Mouse (Mus musculus) spleen, postnatal 10 days (tissue): ENCODE data around the gene Crls1.
A peak's percentile ranks its signal among the peaks of the same experiment; 100 is the strongest.

Experiments
- DNase-seq, 2 experiments: peaks; one replicate each; pipeline ENCODE4 v3.0.0; 2021 to 2022; ENCODE audit warnings: low spot score in 2 of 2

Crls1 gene

DNA sequence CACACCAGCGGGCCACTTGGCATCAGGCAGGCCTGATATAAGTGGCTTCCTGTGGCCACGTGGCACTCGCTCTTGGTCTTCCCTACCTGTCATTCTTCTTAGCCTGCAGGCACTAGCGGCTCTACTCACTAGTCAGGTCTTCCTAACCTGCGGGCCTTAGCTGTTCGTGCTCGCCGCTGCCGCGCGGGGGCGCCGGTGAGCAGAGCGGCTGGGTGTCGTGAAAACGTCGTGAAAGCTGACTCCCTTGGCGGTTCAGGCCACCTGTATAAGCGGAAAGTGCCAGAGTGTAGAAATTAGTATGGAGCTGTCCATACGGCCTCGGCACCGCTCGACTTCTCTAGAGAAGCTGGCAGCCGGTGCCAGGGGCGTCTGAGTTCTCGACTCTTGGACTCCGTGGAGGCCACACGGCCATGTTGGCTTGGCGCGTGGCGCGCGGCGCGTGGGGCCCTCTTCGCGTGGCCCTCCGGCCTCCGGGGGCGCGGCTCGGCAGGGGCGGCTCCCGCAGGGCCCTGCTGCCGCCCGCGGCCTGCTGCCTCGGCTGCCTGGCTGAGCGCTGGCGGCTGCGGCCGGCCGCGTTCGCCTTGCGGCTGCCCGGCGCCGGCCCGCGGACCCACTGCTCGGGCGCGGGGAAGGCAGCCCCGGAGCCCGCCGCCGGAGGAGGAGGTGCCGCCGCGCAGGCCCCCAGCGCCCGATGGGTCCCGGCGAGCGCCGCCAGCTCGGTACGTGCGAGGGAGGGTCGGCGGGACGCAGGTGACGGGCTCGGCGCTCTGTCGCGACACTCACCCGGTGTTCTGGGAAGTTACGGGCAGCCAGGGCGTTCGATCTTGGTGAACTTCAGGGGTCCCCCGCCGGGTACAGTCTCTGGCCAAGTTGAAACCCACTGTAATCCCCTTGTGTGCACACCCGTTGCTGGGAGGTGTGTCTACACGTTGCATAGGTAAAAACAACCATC, at the start of gene Crls1:
Crls1 (plus strand) TSS at position 260 of the 952 bp plus-strand sequence.
- DNase-seq = peak; percentile 95 to 99

DNA sequence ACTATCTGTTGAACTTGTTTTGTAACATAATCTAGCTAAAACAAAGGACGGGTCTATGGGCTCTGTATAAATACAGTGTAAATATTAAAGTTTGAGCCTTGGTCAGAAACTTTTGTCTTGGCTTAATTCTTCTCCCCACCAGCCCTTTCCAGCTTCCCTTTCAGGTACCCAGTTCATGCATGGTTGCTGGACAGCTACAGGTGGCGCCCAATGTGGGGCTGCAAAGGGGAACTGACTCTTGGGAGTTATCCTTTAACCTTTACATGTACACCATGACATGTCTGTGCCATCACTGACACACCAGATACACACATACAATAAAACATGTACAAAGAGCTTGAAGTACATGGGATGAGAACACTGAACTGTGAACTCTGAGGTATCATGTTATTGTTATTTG, 43.5 kb upstream of the Crls1 start:
- no peak for DNase-seq

DNA sequence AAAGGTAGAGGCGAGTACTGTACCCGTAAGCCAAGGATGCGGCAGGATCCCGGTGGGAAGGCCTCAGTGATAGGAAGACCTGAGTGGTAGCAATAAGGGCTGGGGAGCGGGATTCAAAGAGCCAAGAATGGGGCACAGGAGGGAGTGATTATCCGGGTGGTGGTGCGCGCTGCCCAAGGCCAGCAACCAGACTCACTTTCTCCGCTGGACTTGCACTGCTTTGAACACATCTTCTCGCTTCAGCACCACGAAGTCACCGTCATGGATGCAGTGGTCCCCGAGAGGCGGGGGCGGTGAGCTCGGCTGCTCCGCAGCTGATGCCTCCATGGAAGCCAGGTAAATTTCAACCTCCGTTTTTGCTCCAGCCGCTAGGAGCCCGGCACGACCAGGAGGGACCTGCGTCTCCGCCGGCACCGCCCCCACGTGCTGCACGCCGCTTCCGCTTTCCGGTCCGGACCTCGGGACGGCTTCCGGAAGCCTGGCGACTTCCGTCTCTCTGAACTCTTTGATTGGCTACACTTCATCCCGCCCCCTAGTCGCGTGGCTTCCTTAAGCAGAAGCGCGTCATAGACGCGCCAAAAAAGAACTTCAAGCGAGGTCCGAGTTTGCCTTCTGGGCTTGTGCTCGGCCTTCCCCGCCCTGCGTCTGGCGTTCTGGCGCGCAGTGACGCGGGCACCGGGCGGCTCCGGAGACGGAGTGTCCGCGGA, 30.7 kb upstream of the Crls1 start, which contains the start of the genes Trmt6 and Mcm8:
Trmt6 (minus strand) TSS at position 448 of the 707 bp plus-strand sequence.
Mcm8 (plus strand) TSS at position 534 of the 707 bp plus-strand sequence.
- DNase-seq = peak; percentile 71 to 94

DNA sequence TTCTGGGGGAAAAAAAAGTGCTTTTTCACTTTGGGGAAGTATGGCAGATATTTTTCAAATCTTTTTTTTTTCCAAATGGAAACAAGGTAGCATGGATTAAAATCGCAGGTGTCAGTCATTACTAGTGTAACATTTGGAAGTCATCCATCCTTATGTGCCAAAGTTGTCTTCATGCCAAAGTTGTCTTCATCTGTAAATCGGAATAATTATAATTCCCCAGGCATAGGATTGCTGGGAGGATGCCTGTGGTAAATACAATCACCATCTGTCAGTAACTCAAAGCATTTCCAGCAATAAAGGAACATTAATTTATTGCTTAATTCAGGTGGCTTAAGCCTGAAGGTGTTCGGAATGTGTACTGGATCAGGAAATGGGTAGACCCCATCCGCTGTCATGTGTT, 5.4 kb upstream of the Crls1 start:
- DNase-seq = no peak

DNA sequence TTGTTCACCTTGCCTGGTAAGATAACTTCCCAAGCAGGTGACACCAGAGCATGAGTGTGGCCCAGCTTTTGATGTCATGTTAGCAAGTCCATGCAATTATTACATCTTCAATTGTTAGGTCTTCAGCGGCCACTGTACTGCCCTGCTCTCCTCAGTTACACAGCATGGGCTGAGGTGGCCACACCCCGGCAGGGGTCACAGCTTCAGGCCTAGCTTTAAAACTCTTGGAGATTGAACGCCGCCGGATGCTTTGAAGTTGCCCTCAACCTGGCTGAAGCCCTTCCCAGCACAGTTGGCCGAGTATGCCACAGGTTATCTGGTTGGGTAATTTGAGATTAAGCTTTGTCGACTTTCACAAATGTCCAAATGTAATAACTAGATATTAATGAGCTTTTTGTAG, 1.1 kb downstream of the Crls1 start:
- DNase-seq = peak in 1 of 2 experiments; percentile 17

DNA sequence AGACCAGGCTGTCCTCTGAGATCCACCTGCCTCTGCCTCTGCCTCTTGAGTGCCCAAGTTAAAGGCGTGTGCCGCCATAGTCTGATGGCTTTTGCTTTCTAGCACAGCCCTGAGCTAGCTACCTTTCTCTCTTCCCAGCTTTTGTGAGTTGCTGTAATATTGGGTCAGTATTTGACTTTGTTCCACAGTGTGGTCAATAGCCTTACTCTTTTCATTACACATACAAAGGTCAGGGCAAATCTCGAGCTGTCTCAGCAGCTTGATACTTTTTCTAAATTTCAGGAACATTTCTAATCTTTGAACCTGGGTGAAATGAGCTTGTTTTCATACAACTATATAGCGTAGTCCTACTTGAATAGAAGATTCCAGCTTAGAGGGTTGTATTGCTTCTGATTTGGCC, 1.9 kb downstream of the Crls1 start:
- DNase-seq = no peak

DNA sequence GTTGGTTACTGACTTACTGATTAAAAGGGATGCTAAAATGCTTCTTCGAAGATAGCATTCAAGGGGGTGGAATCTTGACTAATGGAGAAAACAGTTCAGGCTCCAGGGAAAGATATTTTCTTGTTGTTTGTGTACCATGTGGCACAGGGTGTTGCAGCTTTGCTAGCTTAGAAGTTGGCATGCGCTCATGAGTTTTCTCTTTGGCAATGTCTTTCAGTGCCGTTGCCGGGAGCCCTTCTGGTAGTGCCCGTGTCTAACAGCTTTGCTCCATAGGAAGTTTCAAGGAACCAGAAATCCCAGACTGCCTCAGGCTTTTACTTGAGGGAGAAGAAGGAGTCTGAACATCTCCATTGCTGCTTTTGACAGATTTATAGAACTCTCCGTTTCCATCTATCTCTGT, 2.7 kb downstream of the Crls1 start:
- no peak for DNase-seq

DNA sequence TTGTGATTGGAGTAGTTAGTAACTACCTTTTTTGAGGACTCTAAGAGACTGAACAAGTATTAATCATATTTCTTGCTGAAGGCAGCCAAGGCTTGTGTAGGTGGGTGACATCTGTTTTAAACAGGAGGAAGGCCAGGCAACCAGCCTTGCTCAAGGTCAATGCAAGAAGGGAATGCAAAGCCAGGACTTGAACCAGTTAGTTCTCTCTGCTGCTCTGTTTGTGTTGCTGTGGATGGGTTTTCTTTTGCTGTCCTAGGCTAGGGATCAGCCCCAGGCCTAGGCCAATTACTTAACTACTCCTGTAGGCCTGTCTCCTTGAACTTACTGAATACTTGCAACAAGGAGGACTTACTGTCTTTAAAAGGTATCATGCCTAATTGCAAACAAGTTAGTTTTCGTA, 6.6 kb downstream of the Crls1 start:
- no peak for DNase-seq

DNA sequence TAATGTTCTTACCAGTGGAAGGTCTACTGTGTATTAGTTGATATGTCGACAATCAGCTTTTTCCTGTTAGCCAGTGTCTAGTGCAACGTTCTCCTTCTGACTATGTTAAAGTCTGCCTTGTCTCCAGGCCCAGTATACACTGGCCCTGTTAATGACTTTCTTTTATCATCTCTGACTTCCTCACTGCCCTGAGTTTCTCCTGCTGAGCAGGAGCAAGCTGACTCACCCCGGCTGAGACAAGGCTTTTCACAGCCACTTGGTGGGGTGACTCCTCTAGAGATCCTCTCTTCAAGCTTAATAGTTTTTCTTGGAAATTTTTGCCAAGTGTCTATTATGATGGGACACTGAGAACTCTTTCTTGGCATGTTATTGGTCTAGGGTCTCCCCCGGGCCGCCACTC, 9.9 kb downstream of the Crls1 start:
- no peak for DNase-seq

DNA sequence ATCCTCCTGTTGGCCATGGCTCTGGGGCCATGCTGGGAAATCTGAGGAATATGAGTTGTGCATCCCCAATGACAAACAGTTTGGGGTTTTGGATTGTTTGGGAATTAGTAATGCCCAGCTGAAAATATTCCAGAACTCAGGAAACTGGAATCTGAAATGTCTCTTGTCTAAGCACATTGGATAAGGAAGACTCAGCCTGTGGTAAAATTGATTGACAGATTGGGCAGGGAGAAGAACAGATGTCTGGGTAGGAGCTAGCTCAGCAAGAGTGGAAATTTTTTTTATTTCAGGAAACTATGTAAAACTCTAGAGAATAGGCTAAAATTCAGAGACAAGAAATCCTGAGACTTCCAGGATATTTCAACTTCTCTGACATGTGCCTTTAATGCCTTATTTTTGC, 14.0 kb downstream of the Crls1 start:
- no peak for DNase-seq

DNA sequence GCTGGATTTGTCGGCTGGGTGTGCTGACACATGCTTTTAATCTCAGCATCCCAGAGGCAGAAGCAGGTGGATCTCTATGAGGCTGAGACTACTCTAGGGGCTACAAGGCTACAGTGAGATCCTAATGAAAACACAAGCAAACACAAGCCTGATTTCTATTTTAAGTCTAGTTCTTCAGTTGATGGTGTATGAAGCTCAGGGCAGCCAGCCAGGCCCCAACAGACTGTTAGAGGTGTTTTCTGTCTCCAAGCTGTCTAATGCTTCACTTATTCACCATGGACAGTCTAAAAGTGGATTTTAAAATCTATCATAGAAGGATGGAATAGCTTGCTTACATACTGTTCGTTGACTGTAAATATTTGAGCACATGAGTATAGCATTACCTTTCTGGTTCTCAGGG, 15.0 kb downstream of the Crls1 start:
- no peak for DNase-seq

DNA sequence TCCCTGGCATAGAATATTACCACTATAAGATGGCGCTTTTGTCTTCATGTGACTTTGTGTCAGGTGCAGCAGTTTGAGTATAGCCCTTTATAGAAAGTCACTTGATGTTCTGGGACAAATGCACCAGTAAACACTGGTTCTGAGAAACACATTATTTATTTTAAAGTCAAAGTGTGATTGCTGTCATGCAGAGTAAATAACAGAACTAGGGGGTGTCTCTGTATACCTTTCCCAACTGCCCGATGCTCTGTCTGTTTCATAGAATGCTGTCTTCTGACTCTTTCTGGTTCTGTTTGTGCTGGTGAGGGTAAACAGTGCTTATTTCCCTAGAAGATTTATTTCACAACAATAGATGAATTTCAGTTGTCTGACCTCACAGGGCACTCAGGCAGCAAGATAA, 16.9 kb downstream of the Crls1 start:
- no peak for DNase-seq

DNA sequence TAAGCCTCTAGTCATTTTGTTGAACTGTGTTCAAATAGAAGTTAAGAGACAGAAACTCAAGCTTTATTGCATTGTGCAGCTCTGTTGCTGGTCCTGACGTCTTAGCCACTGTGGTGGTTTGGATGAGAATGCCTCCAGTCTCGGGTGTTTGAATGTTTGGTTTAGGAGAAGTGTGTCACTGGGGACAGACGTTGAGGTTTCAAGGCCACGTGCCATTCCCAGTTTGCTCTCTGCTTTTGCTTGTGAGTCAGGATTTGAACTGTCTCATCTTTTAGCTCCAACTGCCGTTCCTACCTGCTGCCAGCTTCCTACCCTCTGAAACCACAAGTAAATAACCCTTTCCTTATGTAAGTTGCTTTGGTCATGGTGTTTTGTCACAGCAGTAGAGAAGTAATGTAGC, 21.1 kb downstream of the Crls1 start:
- DNase-seq = no peak

DNA sequence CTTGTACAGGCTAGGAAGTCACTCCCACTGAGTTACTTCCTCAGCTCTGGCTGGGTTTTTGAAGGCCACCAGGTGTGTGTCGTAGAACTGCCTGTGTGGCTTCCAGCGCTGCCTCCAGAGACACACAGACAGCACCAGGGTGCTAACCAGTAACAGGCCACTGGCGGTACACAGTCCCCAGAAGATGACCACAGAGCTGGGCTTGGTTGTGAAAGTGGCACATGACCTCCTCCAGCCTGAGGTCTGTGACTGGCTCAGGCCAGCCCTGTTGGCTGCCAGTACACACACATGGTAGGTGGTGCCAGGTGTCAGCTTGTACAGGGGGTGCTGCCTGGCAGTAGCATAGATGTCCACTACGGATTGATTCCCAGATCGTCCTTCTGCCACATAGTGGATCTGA, 23.2 kb downstream of the Crls1 start:
- no peak for DNase-seq

DNA sequence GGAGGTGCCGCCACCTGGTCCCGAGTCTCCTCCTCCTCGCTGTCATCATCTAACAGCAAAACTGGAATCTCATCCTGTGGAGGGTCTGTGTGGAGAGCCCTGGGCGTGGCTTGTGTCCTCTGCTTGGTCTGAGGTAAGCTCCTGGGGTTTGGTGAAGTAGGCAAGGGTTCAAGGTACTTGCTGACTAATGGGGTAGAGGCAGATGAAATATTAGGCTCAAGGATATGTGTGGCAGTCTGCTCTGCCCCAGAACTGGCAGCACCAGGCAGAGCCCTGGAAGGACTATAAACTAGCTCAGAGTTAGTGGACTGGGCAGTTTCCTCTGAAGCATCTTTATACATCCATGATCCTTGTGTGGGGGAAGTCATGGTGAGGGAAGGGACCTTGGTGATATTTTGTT, 23.8 kb downstream of the Crls1 start:
- DNase-seq = no peak

DNA sequence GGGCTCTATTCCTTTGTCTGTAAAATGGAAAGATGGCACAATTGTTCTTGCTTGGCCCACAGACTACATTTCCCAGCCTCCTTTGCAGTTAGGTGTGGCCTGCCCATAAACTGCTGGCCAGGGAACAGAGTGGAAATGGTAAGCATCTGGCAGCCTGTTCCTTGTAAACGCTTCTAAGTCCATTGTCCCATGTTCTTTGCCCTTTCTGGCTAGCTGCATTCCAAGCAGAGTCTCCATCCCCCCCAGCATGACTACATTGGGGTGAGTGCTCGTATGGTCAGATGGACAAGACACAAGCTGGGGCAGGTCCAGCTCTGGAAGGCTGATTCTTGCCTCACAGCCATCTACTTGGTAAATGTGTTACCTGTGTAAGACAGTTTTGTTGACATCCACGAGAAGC, 25.2 kb downstream of the Crls1 start:
- DNase-seq = no peak

DNA sequence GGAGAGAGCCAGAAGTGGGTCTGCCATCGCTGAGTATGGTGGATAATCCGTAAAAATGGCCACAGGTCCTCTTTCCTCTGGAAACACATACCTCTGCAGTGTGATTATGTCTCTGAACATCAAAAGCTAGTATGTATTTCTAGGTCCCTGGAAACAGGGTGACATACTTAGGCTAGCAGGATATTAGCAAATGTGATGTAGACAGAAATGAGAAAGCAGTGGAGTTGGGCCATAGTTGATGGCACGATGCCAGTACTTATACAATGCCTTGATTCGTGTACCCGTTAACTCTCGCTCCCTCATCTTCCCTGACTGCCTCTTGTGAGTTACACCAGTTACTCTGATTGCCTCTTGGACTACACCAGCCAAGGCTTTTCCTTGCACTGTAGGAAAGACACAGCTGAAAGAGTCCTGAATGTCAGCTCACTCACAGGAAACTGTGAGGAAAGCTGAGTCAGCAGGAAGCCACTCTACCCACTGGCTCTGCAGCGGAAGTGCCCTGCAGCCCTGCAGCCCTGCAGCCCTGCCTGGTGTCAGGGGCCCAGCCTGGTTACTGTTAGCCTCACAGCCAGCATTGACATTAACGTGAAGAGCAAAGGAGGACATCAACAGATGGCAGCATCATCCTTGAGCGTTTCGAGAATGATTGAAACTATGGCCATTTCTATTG, 27.3 kb downstream of the Crls1 start:
- no peak for DNase-seq

DNA sequence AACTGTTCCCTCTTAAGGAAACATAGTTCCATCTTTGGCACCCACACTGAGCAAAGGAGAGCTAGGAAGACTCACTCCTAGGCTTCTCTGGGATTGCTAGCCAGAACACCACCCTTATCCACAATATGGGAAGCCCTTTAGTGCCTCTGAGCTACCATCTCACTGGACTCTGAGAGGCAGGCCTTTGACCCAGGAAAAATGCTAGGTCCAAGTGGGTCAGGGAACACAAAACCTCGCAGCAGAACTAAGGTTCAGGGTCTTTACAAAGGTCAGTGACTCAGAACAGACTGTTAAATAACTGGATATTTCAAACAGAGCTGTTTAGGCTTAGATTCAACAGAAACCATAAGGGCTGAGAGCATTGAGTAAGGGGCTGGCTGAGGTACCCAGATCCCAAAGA, 30.5 kb downstream of the Crls1 start:
- DNase-seq = no peak

DNA sequence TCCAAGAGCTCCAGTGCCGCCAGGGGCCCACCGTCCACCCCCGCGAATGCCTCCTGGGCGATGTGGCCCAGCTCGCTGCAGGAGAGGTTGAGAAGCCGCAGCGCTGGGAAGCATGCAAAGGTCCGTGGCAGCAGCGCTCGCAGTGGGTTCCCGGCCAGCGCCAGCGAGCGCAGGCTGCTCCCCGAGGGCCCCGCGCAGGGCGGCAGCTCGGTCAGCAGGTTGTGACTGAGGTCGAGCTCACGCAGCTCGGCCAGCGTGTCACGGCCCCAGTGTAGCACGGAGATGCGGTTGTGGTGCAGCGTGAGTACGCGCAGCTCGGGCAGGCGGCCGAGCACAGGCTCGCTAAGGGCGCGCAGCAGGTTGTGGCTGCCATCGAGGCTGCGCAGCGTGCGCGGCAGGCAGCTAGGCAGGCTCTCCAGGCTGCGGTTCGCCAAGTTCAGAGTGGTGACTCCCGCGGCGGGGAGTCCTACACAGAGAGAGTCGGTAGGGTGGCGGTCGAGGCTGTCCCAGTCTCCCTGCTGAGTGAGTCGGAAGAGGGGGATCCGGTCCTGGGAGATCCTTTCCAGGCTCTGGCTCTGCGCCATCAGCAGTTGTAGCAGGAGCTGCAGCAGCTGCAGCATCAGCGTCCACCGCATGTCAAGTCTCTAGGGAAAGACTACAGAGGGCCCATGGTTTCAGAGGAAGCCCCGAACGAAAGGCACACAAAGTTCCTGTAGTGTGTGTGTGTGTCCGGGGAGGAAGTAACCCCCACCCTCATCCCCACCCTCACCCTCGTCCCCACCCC, 33.0 kb downstream of the Crls1 start:
- peak in 1 of 2 experiments; percentile 27 for DNase-seq

DNA sequence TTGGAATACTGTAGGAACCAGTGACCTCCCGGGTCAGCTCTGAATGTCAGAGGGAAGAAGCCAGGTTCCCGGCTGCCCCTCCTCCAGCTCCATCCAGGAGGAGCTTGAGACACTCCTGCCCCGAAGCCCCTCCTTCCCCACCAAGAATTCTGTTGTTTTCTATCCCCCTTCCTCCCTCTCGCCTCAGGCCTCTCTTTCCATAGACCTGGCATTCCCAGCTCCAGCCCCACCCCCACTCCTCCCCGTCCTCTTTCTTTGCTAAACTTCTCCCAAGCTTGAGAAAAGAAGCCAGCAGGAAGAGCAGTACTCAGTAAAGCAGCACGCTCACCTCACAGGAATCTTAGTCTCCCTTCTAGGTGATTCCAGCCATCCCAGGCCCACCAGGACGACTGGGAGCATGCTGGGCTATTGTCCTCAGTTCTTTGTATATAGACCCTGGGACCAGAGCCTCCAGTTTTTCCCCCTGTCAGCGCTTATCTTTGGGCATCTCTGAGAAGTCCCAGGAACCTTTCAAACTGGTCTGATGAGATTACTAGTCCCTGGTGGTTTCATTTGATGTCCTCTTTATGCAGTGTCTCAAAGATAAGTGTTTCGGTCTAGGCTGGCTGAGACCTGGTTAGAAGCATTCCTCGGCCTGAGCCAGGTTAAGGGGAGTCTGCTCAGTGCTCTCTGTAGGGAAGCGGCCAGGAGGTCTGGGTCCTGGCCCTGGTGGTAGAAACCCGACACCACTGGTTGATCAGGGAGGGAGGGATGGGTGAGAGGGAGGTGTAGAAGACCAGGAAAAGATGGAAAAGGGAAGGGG, 34.6 kb downstream of the Crls1 start, which contains the start of gene Lrrn4:
Lrrn4 (minus strand) TSS at position 48 of the 802 bp plus-strand sequence.
- no peak for DNase-seq
